Comparison of ENCODE assay signal across 19 mouse cellular contexts in genomic region chr13:119068745-119069580, GRCm38 (mm10).
DNase-seq lines count a peak whose midpoint lies in the region; ATAC-seq and TF ChIP-seq lines count a peak whose summit lies in the region.
"Had no signal": no experiment of that assay in that cellular context is flagged by ENCODE, and none has a peak within 500 bp of the region (broad histone marks: within the 10 kb centered on the region; RNA-seq: fewer than 3 reads in every experiment).

No protein-coding gene starts in this region.

- TF ChIP-seq CTCF in lung, embryonic 14.5 days (IDR thresholded peaks at IDR 0.05; ENCODE audit: low read depth): no peak
- no peak for TF ChIP-seq CTCF in lung, adult 2 months (IDR thresholded peaks at IDR 0.05; ENCODE audit: insufficient read depth, low read length)

- H3K9ac ChIP-seq in lung, embryonic 14.5 days: no peak overlapping the region
- H3K9ac ChIP-seq in lung, embryonic 16.5 days (ENCODE audit: low read length): no peak overlapping the region
- H3K9ac ChIP-seq in midbrain, embryonic 11.5 days (ENCODE audit: low read length): no peak overlapping the region
- H3K9ac ChIP-seq in midbrain, embryonic 13.5 days (replicated peaks): no peak overlapping the region
- H3K9ac ChIP-seq: embryonic facial prominence, embryonic 12.5 days; forebrain, embryonic 13.5 days; forebrain, embryonic 15.5 days had no signal

- no peak overlapping the region for H3K4me3 ChIP-seq in lung, embryonic 14.5 days (ENCODE audit: low read depth, low read length)
- no peak overlapping the region for H3K4me3 ChIP-seq in lung, adult 2 months (replicated peaks; ENCODE audit: extremely low read depth, low read depth, low read length)
- no peak overlapping the region for H3K4me3 ChIP-seq in lung, embryonic 16.5 days (ENCODE audit: low read length)
- H3K4me3 ChIP-seq in midbrain, embryonic 11.5 days (ENCODE audit: low read depth, low read length): no peak overlapping the region
- no peak overlapping the region for H3K4me3 ChIP-seq in midbrain, embryonic 13.5 days (replicated peaks)
- H3K4me3 ChIP-seq: embryonic facial prominence, embryonic 10.5 days; embryonic facial prominence, embryonic 12.5 days; forebrain, embryonic 13.5 days; forebrain, embryonic 15.5 days had no signal

- peak; percentile 47; the same call in 1 of the 2 replicates for ATAC-seq in lung, embryonic 14.5 days (ENCODE audit: insufficient read depth)
- ATAC-seq in lung, embryonic 16.5 days (ENCODE audit: low read depth): peak; percentile 84
- ATAC-seq in midbrain, embryonic 11.5 days (ENCODE audit: low FRiP score): no peak
- no peak for ATAC-seq in midbrain, embryonic 13.5 days
- no peak for ATAC-seq in inflammation-experienced regulatory T-cells, adult 6 months
- ATAC-seq: forebrain, embryonic 13.5 days; forebrain, embryonic 15.5 days had no signal

- H3K4me1 ChIP-seq in lung, embryonic 14.5 days (ENCODE audit: insufficient read depth): no peaks in the 10 kb centered on the region
- H3K4me1 ChIP-seq in lung, adult 2 months (ENCODE audit: control insufficient read depth, insufficient read depth, low read length): no peaks in the 10 kb centered on the region
- peaks cover 2% of the 10 kb centered on the region; the same call in 1 of the 2 replicates for H3K4me1 ChIP-seq in lung, embryonic 16.5 days (replicated peaks; ENCODE audit: control insufficient read depth, insufficient read depth, low read length)
- H3K4me1 ChIP-seq in midbrain, embryonic 11.5 days (ENCODE audit: control insufficient read depth, insufficient read depth, low read length): no peaks in the 10 kb centered on the region
- H3K4me1 ChIP-seq in midbrain, embryonic 13.5 days (replicated peaks): no peaks in the 10 kb centered on the region
- H3K4me1 ChIP-seq: forebrain, embryonic 13.5 days; forebrain, embryonic 15.5 days had no signal

- H3K9me3 ChIP-seq in lung, embryonic 14.5 days (ENCODE audit: low read depth, low read length): no peaks in the 10 kb centered on the region
- H3K9me3 ChIP-seq in lung, embryonic 16.5 days (ENCODE audit: control insufficient read depth, low read length): no peaks in the 10 kb centered on the region
- H3K9me3 ChIP-seq in midbrain, embryonic 11.5 days (ENCODE audit: control insufficient read depth, low read length): no peaks in the 10 kb centered on the region
- no peaks in the 10 kb centered on the region for H3K9me3 ChIP-seq in midbrain, embryonic 13.5 days
- H3K9me3 ChIP-seq: embryonic facial prominence, embryonic 10.5 days; embryonic facial prominence, embryonic 12.5 days; forebrain, embryonic 13.5 days; forebrain, embryonic 15.5 days had no signal

- no peak overlapping the region for H3K27ac ChIP-seq in lung, embryonic 14.5 days (ENCODE audit: low read depth)
- H3K27ac ChIP-seq in lung, embryonic 16.5 days (ENCODE audit: low read length): peak overlapping the region; percentile 31
- H3K27ac ChIP-seq in midbrain, embryonic 11.5 days (ENCODE audit: low read depth, low read length): no peak overlapping the region
- no peak overlapping the region for H3K27ac ChIP-seq in midbrain, embryonic 13.5 days
- H3K27ac ChIP-seq: embryonic facial prominence, embryonic 10.5 days; embryonic facial prominence, embryonic 12.5 days; forebrain, embryonic 13.5 days; forebrain, embryonic 15.5 days had no signal

- no peaks in the 10 kb centered on the region for H3K36me3 ChIP-seq in lung, embryonic 14.5 days (ENCODE audit: insufficient read depth)
- H3K36me3 ChIP-seq in lung, embryonic 16.5 days (ENCODE audit: control insufficient read depth, insufficient read depth, low read length): no peaks in the 10 kb centered on the region
- H3K36me3 ChIP-seq in midbrain, embryonic 11.5 days (ENCODE audit: control insufficient read depth, insufficient read depth, low read length): no peaks in the 10 kb centered on the region
- no peaks in the 10 kb centered on the region for H3K36me3 ChIP-seq in midbrain, embryonic 13.5 days
- H3K36me3 ChIP-seq: embryonic facial prominence, embryonic 10.5 days; embryonic facial prominence, embryonic 12.5 days; forebrain, embryonic 15.5 days had no signal

- no peak for TF ChIP-seq POLR2A in lung, adult 2 months (IDR thresholded peaks at IDR 0.05; ENCODE audit: borderline replicate concordance, extremely low read depth, low read depth, low read length)

- no peak overlapping the region for H3K4me2 ChIP-seq in lung, embryonic 14.5 days
- no peak overlapping the region for H3K4me2 ChIP-seq in lung, embryonic 16.5 days (ENCODE audit: low read depth, low read length)
- H3K4me2 ChIP-seq in midbrain, embryonic 11.5 days: no peak overlapping the region
- H3K4me2 ChIP-seq in midbrain, embryonic 13.5 days (replicated peaks): no peak overlapping the region
- H3K4me2 ChIP-seq: embryonic facial prominence, embryonic 12.5 days; forebrain, embryonic 13.5 days; forebrain, embryonic 15.5 days had no signal

- WGBS in lung, embryonic 14.5 days: 51% methylated on average over 6 of the region's 6 CpGs
- WGBS in lung, adult 2 months: 54% methylated on average over 6 of the region's 6 CpGs
- WGBS in lung, embryonic 16.5 days: 52% methylated on average over 6 of the region's 6 CpGs
- 86% methylated on average over 6 of the region's 6 CpGs for WGBS in midbrain, embryonic 11.5 days
- 82% methylated on average over 6 of the region's 6 CpGs for WGBS in midbrain, embryonic 13.5 days

- no peaks in the 10 kb centered on the region for H3K27me3 ChIP-seq in lung, embryonic 14.5 days (ENCODE audit: insufficient read depth, low read length)
- no peaks in the 10 kb centered on the region for H3K27me3 ChIP-seq in lung, embryonic 16.5 days (ENCODE audit: control insufficient read depth, insufficient read depth, low read depth, low read length)
- H3K27me3 ChIP-seq in midbrain, embryonic 11.5 days (ENCODE audit: control insufficient read depth, insufficient read depth, low read length): no peaks in the 10 kb centered on the region
- H3K27me3 ChIP-seq in midbrain, embryonic 13.5 days: no peaks in the 10 kb centered on the region
- H3K27me3 ChIP-seq: embryonic facial prominence, embryonic 12.5 days; forebrain, embryonic 13.5 days; forebrain, embryonic 15.5 days had no signal

- peak; percentile 66 for DNase-seq in lung, embryonic 14.5 days
- no peak for DNase-seq in lung, adult 2 months
- no peak for DNase-seq in lung, adult 18-20 months
- DNase-seq in midbrain, embryonic 11.5 days (ENCODE audit: low spot score, missing footprints): peak; percentile 61
- DNase-seq: adrenal gland, adult 8-10 months; adrenal gland, postnatal 14 days; adrenal gland, postnatal 36 days; cerebellum, adult 11-12 months; cerebellum, adult 2 months; cerebellum, adult 9-10 months; cerebellum, postnatal 10 days; cerebellum, postnatal 25 days had no signal

Comparison
In these comparisons a context has a peak if more than half of its experiments do, and no peak if none do; other contexts are left out.
1. DNase-seq: peak in lung, embryonic 14.5 days (single experiment) and midbrain, embryonic 11.5 days (single experiment); none in lung, adult 2 months (single experiment) and lung, adult 18-20 months (0 of 2).
2. ATAC-seq: peak in lung, embryonic 14.5 days (single experiment) and lung, embryonic 16.5 days (single experiment); none in midbrain, embryonic 11.5 days (single experiment), midbrain, embryonic 13.5 days (single experiment) and inflammation-experienced regulatory T-cells, adult 6 months (single experiment).